Mouse (Mus musculus) heart, embryonic 11.5 days (tissue): ENCODE data around the gene Npff. TPM values are rescaled to one million over a fixed set of nuclear protein-coding genes. Genes with fewer than 3 reads are reported as not detected.
A peak's percentile ranks its signal among the peaks of the same experiment; 100 is the strongest.

Source experiments
- ATAC-seq: fragments of 200-750 bp; cut with Nextera tagmentation; replicated peaks from 2 replicates; pipeline ENCODE4 v1.8.0; 2017; ENCODE audit warnings: moderate library complexity; ENCODE audit not compliant: insufficient number of reproducible peaks, low FRiP score, low TSS enrichment
- H3K27ac ChIP-seq: fragments of 300-500 bp; sonication (generic); 2 replicates; pipeline ENCODE4 v1.5.1; 2014; ENCODE audit warnings: mild to moderate bottlenecking, low read depth, low read length
- H3K27me3 ChIP-seq: fragments of 300-500 bp; sonication (generic); 2 replicates; pipeline ENCODE4 v1.6.1; 2014; ENCODE audit warnings: mild to moderate bottlenecking, low read length, mixed read lengths; ENCODE audit not compliant: control insufficient read depth, insufficient read depth
- H3K36me3 ChIP-seq: fragments of 300-500 bp; sonication (generic); 2 replicates; pipeline ENCODE4 v1.6.1; 2014; ENCODE audit warnings: mild to moderate bottlenecking, low read length, moderate library complexity, mixed read lengths; ENCODE audit not compliant: control insufficient read depth, insufficient read depth
- H3K4me1 ChIP-seq: fragments of 300-500 bp; sonication (generic); 2 replicates; pipeline ENCODE4 v1.6.1; 2014; ENCODE audit warnings: low read length; ENCODE audit not compliant: control insufficient read depth, insufficient read depth
- H3K4me2 ChIP-seq: fragments of 300-500 bp; sonication (generic); 2 replicates; pipeline ENCODE4 v1.6.1; 2014; ENCODE audit warnings: mild to moderate bottlenecking, moderate library complexity
- H3K4me3 ChIP-seq: fragments of 300-500 bp; sonication (generic); 2 replicates; pipeline ENCODE4 v1.5.1; 2014; ENCODE audit warnings: low read depth, low read length
- H3K9ac ChIP-seq: fragments of 300-500 bp; sonication (generic); 2 replicates; pipeline ENCODE4 v1.6.1; 2014; ENCODE audit warnings: mild to moderate bottlenecking, low read depth, low read length, moderate library complexity
- H3K9me3 ChIP-seq: fragments of 300-500 bp; sonication (generic); replicated peaks from 2 replicates; pipeline ENCODE4 v1.6.1; 2016; ENCODE audit warnings: low read length; ENCODE audit not compliant: control insufficient read depth
- whole genome bisulfite sequencing: fragments of 180-500 bp; shearing (Covaris S2); extraction: QIAGEN DNeasy Blood & Tissue Kit; methylation state at CpG from one replicate; pipeline ENCODE4 v1.1.7; 2014; ENCODE audit not compliant: insufficient replicate concordance; 5-methylcytosine and 5-hydroxymethylcytosine counted together
- polyA plus RNA-seq: library from polyadenylated mRNA; unstranded; fragments of >200 nt; fragmentation: Nextera tagmentation; extraction: Ambion mirVana; gene quantifications from 2 replicates; pipeline ENCODE4 v1.2.1, GENCODE M21; 2014

Gene Npff
- polyA plus RNA-seq, 1 experiment from 2014 or later, result 1.2 TPM

- no peaks in the 10 kb centered on the region for H3K27me3 ChIP-seq
- peak overlapping the region; percentile 76 for H3K9ac ChIP-seq
- peak overlapping the region; percentile 96 for H3K27ac ChIP-seq
- WGBS, result 0% methylated on average over 10 of the region's 10 CpGs
- H3K4me1 ChIP-seq, result peaks cover 25% of the 10 kb centered on the region
- ATAC-seq, result no peak; the same call in 1 of the 2 replicates
- peaks cover 5% of the 10 kb centered on the region; the same call in 1 of the 2 replicates for H3K36me3 ChIP-seq
- H3K9me3 ChIP-seq, result no peaks in the 10 kb centered on the region
- H3K4me3 ChIP-seq, result peak overlapping the region; percentile 65
- peak overlapping the region; percentile 80 for H3K4me2 ChIP-seq
Observed at GRCm38 (mm10) chr15:102517631-102517975, 7.1 kb downstream of the Npff start.

GRCm38 (mm10) chr15:102516728-102517404 is 7.9 kb downstream of the Npff start, which contains the start of gene Map3k12:
Map3k12 (minus strand) TSS chr15:102517064.
- H3K36me3 ChIP-seq, result peaks cover 5% of the 10 kb centered on the region; the same call in 1 of the 2 replicates
- WGBS, result under 1% methylated on average over 42 of the region's 43 CpGs
- ATAC-seq, result no peak
- peak within 1 kb of the TSS; percentile 76 for H3K9ac ChIP-seq
- H3K4me1 ChIP-seq, result peaks cover 32% of the 10 kb centered on the region
- no peaks in the 10 kb centered on the region for H3K27me3 ChIP-seq
- H3K4me2 ChIP-seq, result peak within 1 kb of the TSS; percentile 80
- H3K9me3 ChIP-seq, result no peaks in the 10 kb centered on the region
- peak within 1 kb of the TSS; percentile 96 for H3K27ac ChIP-seq
- H3K4me3 ChIP-seq, result peak within 1 kb of the TSS; percentile 65

DNA sequence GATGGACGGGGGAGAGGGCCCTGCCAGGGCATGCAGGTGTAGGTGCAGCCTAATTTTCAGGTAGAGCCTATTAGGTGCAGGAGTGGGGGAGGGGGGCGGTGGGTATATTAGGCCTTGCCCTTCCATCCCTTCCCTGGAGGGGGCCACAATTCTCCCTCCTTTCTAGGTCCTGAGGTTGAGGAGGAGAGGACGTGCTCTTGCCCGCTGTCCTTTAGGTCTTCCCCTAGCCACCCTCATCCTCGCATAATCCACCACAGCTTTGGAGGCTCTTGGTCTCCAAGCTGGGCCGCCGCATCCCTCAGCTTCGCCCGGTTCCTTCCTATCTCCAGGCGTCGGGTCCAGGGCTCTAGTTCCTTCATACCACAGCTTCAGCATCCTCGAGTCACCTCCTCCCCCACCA is 8.4 kb downstream of the Npff start:
- Histone ChIP-seq H3K9me3 (no peaks in the 10 kb centered on the region), H3K27ac (peak overlapping the region; percentile 96), H3K27me3 (no peaks in the 10 kb centered on the region), H3K4me1 (peaks cover 38% of the 10 kb centered on the region), H3K4me3 (peak overlapping the region; percentile 65), H3K4me2 (peak overlapping the region; percentile 80), H3K36me3 (0 out of 2 replicates have a peak, but pooled peaks cover 1% of the 10 kb centered on the region), H3K9ac (peak overlapping the region; percentile 76)
- WGBS, result 1% methylated on average over 12 of the region's 12 CpGs
- ATAC-seq, result no peak

DNA sequence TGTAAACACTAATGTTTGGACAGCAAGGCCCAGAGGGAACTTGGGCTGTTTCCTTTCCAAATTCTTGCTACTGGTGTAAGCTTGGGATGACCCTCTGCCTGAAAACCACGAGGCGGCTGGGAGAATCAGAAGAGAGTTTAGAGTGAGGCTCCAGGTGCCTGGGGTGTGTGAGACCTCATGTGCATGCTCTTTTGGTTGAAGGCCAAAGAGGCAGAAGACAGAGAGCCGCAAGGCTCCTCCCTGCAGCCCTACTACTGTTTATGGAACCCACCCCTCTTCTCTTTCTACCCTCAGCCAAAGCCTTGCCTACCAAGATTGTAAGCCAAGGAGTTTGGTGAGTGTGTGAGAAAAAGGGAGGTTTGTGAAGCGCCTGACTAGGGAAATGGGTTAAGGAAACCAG is 9.0 kb downstream of the Npff start:
- H3K4me1 ChIP-seq, result peaks cover 42% of the 10 kb centered on the region
- H3K4me2 ChIP-seq, result peak overlapping the region; percentile 80
- H3K27me3 ChIP-seq, result no peaks in the 10 kb centered on the region
- no peak overlapping the region for H3K27ac ChIP-seq
- H3K4me3 ChIP-seq, result peak overlapping the region; percentile 65
- ATAC-seq, result no peak
- no peak overlapping the region; the same call in 1 of the 2 replicates for H3K9ac ChIP-seq
- H3K9me3 ChIP-seq, result no peaks in the 10 kb centered on the region
- H3K36me3 ChIP-seq, result no peaks in the 10 kb centered on the region
- 58% methylated on average over 4 of the region's 4 CpGs for WGBS

- Histone ChIP-seq H3K27me3 (no peaks in the 10 kb centered on the region), H3K4me1 (peaks cover 38% of the 10 kb centered on the region), H3K36me3 (no peaks in the 10 kb centered on the region), H3K9ac (no peak overlapping the region), H3K27ac (no peak overlapping the region), H3K9me3 (no peaks in the 10 kb centered on the region), H3K4me2 (no peak overlapping the region), H3K4me3 (no peak overlapping the region)
- no peak for ATAC-seq
- WGBS, result 88% methylated on average over 2 of the region's 2 CpGs
Observed at GRCm38 (mm10) chr15:102515261-102515660, 9.5 kb downstream of the Npff start.

DNA sequence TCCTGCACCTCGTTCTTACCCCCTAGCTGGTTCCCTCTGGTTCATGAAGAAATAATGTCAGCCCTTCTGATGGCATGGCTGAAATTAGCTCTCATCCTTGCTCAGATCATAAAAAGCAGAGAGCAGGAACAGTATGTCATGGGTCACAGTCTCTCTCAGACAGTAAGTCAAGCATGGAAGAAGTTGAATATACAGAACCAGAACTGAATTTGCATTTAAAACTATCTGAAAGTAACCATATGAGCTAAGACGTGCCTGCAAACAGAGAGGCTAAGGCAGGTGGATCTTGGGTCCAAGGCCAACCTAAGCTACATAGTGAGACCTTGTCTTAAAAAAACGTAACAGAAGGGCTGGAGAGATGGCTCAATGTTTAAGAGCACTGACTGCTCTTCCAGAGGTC is 11.7 kb downstream of the Npff start:
- H3K9ac ChIP-seq, result no peak overlapping the region
- 75% methylated on average over 3 of the region's 3 CpGs for WGBS
- H3K9me3 ChIP-seq, result no peaks in the 10 kb centered on the region
- H3K27me3 ChIP-seq, result no peaks in the 10 kb centered on the region
- H3K4me1 ChIP-seq, result peaks cover 37% of the 10 kb centered on the region
- ATAC-seq, result no peak
- no peak overlapping the region for H3K27ac ChIP-seq
- H3K4me3 ChIP-seq, result no peak overlapping the region
- no peak overlapping the region for H3K4me2 ChIP-seq
- no peaks in the 10 kb centered on the region for H3K36me3 ChIP-seq

DNA sequence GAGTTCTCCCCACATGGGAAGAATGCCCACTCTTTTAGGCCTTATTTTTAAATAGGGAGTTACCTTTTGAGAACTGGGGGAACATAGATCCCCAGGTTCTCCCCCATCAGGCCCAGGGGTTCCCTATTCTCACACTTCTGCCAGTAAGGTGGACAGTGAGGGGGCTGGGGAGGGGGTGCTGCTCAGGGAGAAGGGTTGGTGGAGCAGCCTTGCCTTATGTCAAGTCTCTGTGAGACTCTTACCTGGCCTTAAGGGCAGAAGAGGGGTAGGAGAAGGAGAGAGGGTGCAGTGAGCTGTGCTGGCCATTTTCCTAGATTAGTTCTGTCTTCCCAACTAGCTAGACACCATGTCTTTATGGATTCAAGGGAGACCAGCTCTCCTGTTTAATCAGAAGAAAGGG is 12.3 kb downstream of the Npff start:
- no peak overlapping the region for H3K9ac ChIP-seq
- H3K4me2 ChIP-seq, result no peak overlapping the region
- H3K36me3 ChIP-seq, result no peaks in the 10 kb centered on the region
- H3K27me3 ChIP-seq, result no peaks in the 10 kb centered on the region
- no peaks in the 10 kb centered on the region for H3K9me3 ChIP-seq
- no peak overlapping the region for H3K27ac ChIP-seq
- H3K4me3 ChIP-seq, result no peak overlapping the region
- no peak for ATAC-seq
- H3K4me1 ChIP-seq, result peaks cover 37% of the 10 kb centered on the region

DNA sequence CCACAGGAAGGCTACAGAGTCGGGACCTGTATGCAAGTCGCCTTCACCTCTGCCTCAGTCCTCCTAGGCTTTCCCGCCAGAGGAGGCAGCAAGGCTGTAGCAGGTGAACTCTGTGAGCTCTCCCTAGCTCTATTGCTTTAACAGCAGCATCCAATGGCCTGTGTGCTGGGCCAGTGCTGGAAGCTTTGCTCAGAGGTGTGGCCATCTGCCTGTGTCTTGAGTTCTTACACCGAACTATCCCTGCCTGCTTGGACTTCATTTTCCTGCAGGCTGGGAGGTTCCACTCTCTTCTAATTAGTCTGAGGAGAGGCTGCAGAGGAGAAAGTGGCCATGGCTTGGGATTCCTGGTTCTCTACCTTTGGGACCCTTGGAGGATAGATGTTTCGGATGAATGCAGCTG is 12.7 kb downstream of the Npff start:
- no peak overlapping the region for H3K4me2 ChIP-seq
- H3K9me3 ChIP-seq, result no peaks in the 10 kb centered on the region
- H3K36me3 ChIP-seq, result no peaks in the 10 kb centered on the region
- no peak overlapping the region for H3K9ac ChIP-seq
- 45% methylated on average over 5 of the region's 5 CpGs for WGBS
- H3K27ac ChIP-seq, result peak overlapping the region; percentile 32; the same call in 1 of the 2 replicates
- H3K27me3 ChIP-seq, result no peaks in the 10 kb centered on the region
- peaks cover 37% of the 10 kb centered on the region for H3K4me1 ChIP-seq
- no peak for ATAC-seq
- H3K4me3 ChIP-seq, result no peak overlapping the region

GRCm38 (mm10) chr15:102511285-102511833 is 13.4 kb downstream of the Npff start:
- H3K9ac ChIP-seq, result no peak overlapping the region
- no peak for ATAC-seq
- WGBS, result 21% methylated on average over 6 of the region's 6 CpGs
- peak overlapping the region; percentile 91 for H3K4me2 ChIP-seq
- H3K36me3 ChIP-seq, result no peaks in the 10 kb centered on the region
- peak overlapping the region; percentile 66; the same call in 1 of the 2 replicates for H3K4me3 ChIP-seq
- peaks cover 37% of the 10 kb centered on the region for H3K4me1 ChIP-seq
- H3K27ac ChIP-seq, result peak overlapping the region; percentile 77
- no peaks in the 10 kb centered on the region for H3K9me3 ChIP-seq
- no peaks in the 10 kb centered on the region for H3K27me3 ChIP-seq
